Mouse (Mus musculus) lung, embryonic 16.5 days (tissue): ENCODE results near the gene Man1c1. TPM values are rescaled to one million over a fixed set of nuclear protein-coding genes. Genes with fewer than 3 reads are reported as not detected.

Experiments used
- ATAC-seq: fragments of 200-750 bp; cut with Nextera tagmentation; 2 replicates; pipeline ENCODE4 v1.8.0; 2017; ENCODE audit warnings: low read depth, mild to moderate bottlenecking, moderate library complexity
- H3K27ac ChIP-seq: fragments of 300-500 bp; sonication (generic); 2 replicates; pipeline ENCODE4 v1.5.1; 2014; ENCODE audit warnings: mild to moderate bottlenecking, control low read depth, low read length
- H3K27me3 ChIP-seq: fragments of 300-500 bp; sonication (generic); 2 replicates; pipeline ENCODE4 v1.6.1; 2014; ENCODE audit warnings: low read depth, low read length, mixed read lengths; ENCODE audit not compliant: control insufficient read depth, insufficient read depth
- H3K36me3 ChIP-seq: fragments of 300-500 bp; sonication (generic); 2 replicates; pipeline ENCODE4 v1.6.1; 2014; ENCODE audit warnings: low read length; ENCODE audit not compliant: control insufficient read depth, insufficient read depth
- H3K4me1 ChIP-seq: fragments of 300-500 bp; sonication (generic); replicated peaks from 2 replicates; pipeline ENCODE4 v1.6.1; 2014; ENCODE audit warnings: low read length, mixed read lengths; ENCODE audit not compliant: control insufficient read depth, insufficient read depth
- H3K4me2 ChIP-seq: fragments of 300-500 bp; sonication (generic); 2 replicates; pipeline ENCODE4 v1.6.1; 2014; ENCODE audit warnings: low read depth, low read length, control low read depth
- H3K4me3 ChIP-seq: fragments of 300-500 bp; sonication (generic); 2 replicates; pipeline ENCODE4 v1.5.1; 2014; ENCODE audit warnings: mild to moderate bottlenecking, low read length, control low read depth
- H3K9ac ChIP-seq: fragments of 300-500 bp; sonication (generic); 2 replicates; pipeline ENCODE4 v1.6.1; 2014; ENCODE audit warnings: low read length, control low read depth
- H3K9me3 ChIP-seq: fragments of 300-500 bp; sonication (generic); 2 replicates; pipeline ENCODE4 v1.6.1; 2016; ENCODE audit warnings: low read length; ENCODE audit not compliant: control insufficient read depth
- WGBS: fragments of 180-500 bp; shearing (Covaris S2); extraction: QIAGEN DNeasy Blood & Tissue Kit; methylation state at CpG from one replicate; pipeline ENCODE4 v1.1.7; 2014; 5-methylcytosine and 5-hydroxymethylcytosine counted together
- polyA plus RNA-seq: library from polyadenylated mRNA; unstranded; fragments of >200 nt; fragmentation: Nextera tagmentation; extraction: Ambion mirVana; gene quantifications from 2 replicates; pipeline ENCODE4 v1.2.1, GENCODE M21; 2015

The Man1c1 gene
- polyA plus RNA-seq, 1 experiment from 2014 or later = 2.1 TPM

GRCm38 (mm10) chr4:134551494-134552316 lies 152.4 kb downstream of the Man1c1 start, which contains the start of gene Selenon:
Gene Selenon (minus strand): TSS chr4:134552166.
- H3K9me3 ChIP-seq = peaks cover 7% of the 10 kb centered on the region
- peak; percentile 94 for ATAC-seq
- peaks cover 30% of the 10 kb centered on the region for H3K4me1 ChIP-seq
- H3K36me3 ChIP-seq = peaks cover 12% of the 10 kb centered on the region
- peak within 1 kb of the TSS; percentile 85 for H3K4me3 ChIP-seq
- peak within 1 kb of the TSS; percentile 85 for H3K27ac ChIP-seq
- peak within 1 kb of the TSS; percentile 95 for H3K9ac ChIP-seq
- 1% methylated on average over 45 of the region's 67 CpGs for WGBS
- H3K27me3 ChIP-seq = no peaks in the 10 kb centered on the region
- H3K4me2 ChIP-seq = peak within 1 kb of the TSS; percentile 82

- Histone ChIP-seq H3K9me3 (peaks cover 7% of the 10 kb centered on the region), H3K27ac (no peak overlapping the region), H3K27me3 (no peaks in the 10 kb centered on the region), H3K4me3 (no peak overlapping the region), H3K4me2 (no peak overlapping the region), H3K4me1 (peaks cover 30% of the 10 kb centered on the region), H3K36me3 (peaks cover 17% of the 10 kb centered on the region), H3K9ac (no peak overlapping the region)
- ATAC-seq = no peak
- 95% methylated on average over 8 of the region's 8 CpGs for WGBS
These were observed 154.2 kb downstream of the Man1c1 start for GRCm38 (mm10) chr4:134549899-134550298.

GRCm38 (mm10) chr4:134548169-134548938 lies 155.7 kb downstream of the Man1c1 start:
- no peak overlapping the region; the same call in 1 of the 2 replicates for H3K9ac ChIP-seq
- peaks cover 30% of the 10 kb centered on the region for H3K4me1 ChIP-seq
- no peak overlapping the region for H3K27ac ChIP-seq
- H3K9me3 ChIP-seq = peaks cover 7% of the 10 kb centered on the region
- no peak overlapping the region for H3K4me2 ChIP-seq
- no peak overlapping the region for H3K4me3 ChIP-seq
- H3K27me3 ChIP-seq = no peaks in the 10 kb centered on the region
- 57% methylated on average over 18 of the region's 18 CpGs for WGBS
- no peak for ATAC-seq
- H3K36me3 ChIP-seq = peaks cover 24% of the 10 kb centered on the region

GRCm38 (mm10) chr4:134546814-134547705 lies 157.0 kb downstream of the Man1c1 start:
- H3K4me1 ChIP-seq = peaks cover 26% of the 10 kb centered on the region
- H3K36me3 ChIP-seq = peaks cover 29% of the 10 kb centered on the region
- WGBS = 55% methylated on average over 9 of the region's 9 CpGs
- H3K4me3 ChIP-seq = no peak overlapping the region
- 0 out of 2 replicates have a peak, but pooled peaks have one; percentile 11 for ATAC-seq
- no peak overlapping the region for H3K4me2 ChIP-seq
- H3K9me3 ChIP-seq = peaks cover 7% of the 10 kb centered on the region
- peak overlapping the region; percentile 52 for H3K9ac ChIP-seq
- H3K27me3 ChIP-seq = no peaks in the 10 kb centered on the region
- peak overlapping the region; percentile 69 for H3K27ac ChIP-seq

- Histone ChIP-seq H3K4me2 (no peak overlapping the region), H3K4me1 (peaks cover 12% of the 10 kb centered on the region), H3K27ac (no peak overlapping the region), H3K36me3 (peaks cover 27% of the 10 kb centered on the region), H3K9ac (no peak overlapping the region), H3K27me3 (no peaks in the 10 kb centered on the region), H3K4me3 (no peak overlapping the region), H3K9me3 (no peaks in the 10 kb centered on the region)
- ATAC-seq = peak; percentile 71
- WGBS = 1% methylated on average over 5 of the region's 5 CpGs
These were observed 160.8 kb downstream of the Man1c1 start for GRCm38 (mm10) chr4:134543261-134543660.

GRCm38 (mm10) chr4:134542726-134543125 lies 161.4 kb downstream of the Man1c1 start:
- Histone ChIP-seq H3K4me3 (no peak overlapping the region), H3K27ac (no peak overlapping the region), H3K4me2 (no peak overlapping the region), H3K9ac (no peak overlapping the region), H3K36me3 (peaks cover 26% of the 10 kb centered on the region), H3K27me3 (no peaks in the 10 kb centered on the region), H3K4me1 (peaks cover 8% of the 10 kb centered on the region), H3K9me3 (no peaks in the 10 kb centered on the region)
- no peak for ATAC-seq
- WGBS = 85% methylated on average over 9 of the region's 9 CpGs

GRCm38 (mm10) chr4:134538997-134539580 lies 165.0 kb downstream of the Man1c1 start:
- 84% methylated on average over 10 of the region's 10 CpGs for WGBS
- Histone ChIP-seq H3K36me3 (peaks cover 12% of the 10 kb centered on the region; the same call in 1 of the 2 replicates), H3K4me1 (peaks cover 7% of the 10 kb centered on the region)

GRCm38 (mm10) chr4:134535787-134536151 lies 168.3 kb downstream of the Man1c1 start:
- Histone ChIP-seq H3K4me1 (peaks cover 26% of the 10 kb centered on the region), H3K27me3 (no peaks in the 10 kb centered on the region), H3K9ac (peak overlapping the region; percentile 75), H3K9me3 (no peaks in the 10 kb centered on the region), H3K4me2 (peak overlapping the region; percentile 96), H3K36me3 (peaks cover 5% of the 10 kb centered on the region; the same call in 1 of the 2 replicates), H3K27ac (peak overlapping the region; percentile 74), H3K4me3 (peak overlapping the region; percentile 94)
- 0 out of 2 replicates have a peak, but pooled peaks have one; percentile 1 for ATAC-seq
- WGBS = 6% methylated on average over 8 of the region's 8 CpGs

More at GRCm38 (mm10) chr4:134538997-134539580, 165.0 kb downstream of the Man1c1 start:
- Histone ChIP-seq H3K4me3 (no peak overlapping the region), H3K27ac (no peak overlapping the region), H3K9me3 (no peaks in the 10 kb centered on the region), H3K4me2 (no peak overlapping the region), H3K9ac (no peak overlapping the region), H3K27me3 (no peaks in the 10 kb centered on the region)
- ATAC-seq = no peak
